Mouse (Mus musculus): ENCODE measurements around the gene Tubg2. TPM values are rescaled to one million over a fixed set of nuclear protein-coding genes. Genes with fewer than 3 reads are reported as not detected.
"Not testable (repeated sequence)": the region's sequence is repeated elsewhere in the genome, so short reads cannot be mapped to it uniquely, and the experiment has no call there.

The Tubg2 gene
- polyA plus RNA-seq, 1 experiment from 2014 or later: 4.1 TPM

DNA sequence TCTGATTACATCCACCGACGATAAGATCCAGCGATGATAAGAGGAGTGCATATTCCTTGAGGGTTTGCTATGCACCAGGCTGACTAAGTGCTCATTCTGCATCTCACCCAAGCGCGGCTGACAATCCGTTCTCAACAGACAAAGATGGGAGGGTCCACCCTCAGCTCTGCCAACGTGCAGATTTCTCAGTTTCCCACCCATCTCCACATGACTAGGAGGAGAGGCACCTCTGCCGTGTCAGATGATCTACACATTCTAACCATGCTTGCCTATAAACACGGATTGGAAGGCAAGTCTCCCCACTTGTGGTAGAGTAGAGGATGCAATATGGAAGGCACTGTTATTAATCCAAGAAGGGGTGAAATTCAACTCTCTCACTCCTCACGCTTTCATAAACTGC is 7.0 kb upstream of the Tubg2 start:
- peak overlapping the region; percentile 74; the same call in 1 of the 2 replicates for H3K27ac ChIP-seq (ENCODE audit: low read depth)
- no peak overlapping the region for H3K9ac ChIP-seq
- DNase-seq: no peak
- H3K4me1 ChIP-seq (ENCODE audit: insufficient read depth): 0 out of 2 replicates have a peak, but pooled peaks cover 4% of the 10 kb centered on the region
- no peaks in the 10 kb centered on the region for H3K36me3 ChIP-seq (ENCODE audit: insufficient read depth)
- no peak for TF ChIP-seq CTCF (IDR thresholded peaks at IDR 0.05; ENCODE audit: low read depth)
- ATAC-seq (ENCODE audit: insufficient read depth): no peak
- H3K9me3 ChIP-seq (ENCODE audit: low read depth, low read length): no peaks in the 10 kb centered on the region
- no peak overlapping the region for H3K4me3 ChIP-seq (ENCODE audit: low read depth, low read length)
- H3K4me2 ChIP-seq: no peak overlapping the region
- 64% methylated on average over 10 of the region's 10 CpGs for WGBS
- no peaks in the 10 kb centered on the region for H3K27me3 ChIP-seq (ENCODE audit: insufficient read depth, low read length)

DNA sequence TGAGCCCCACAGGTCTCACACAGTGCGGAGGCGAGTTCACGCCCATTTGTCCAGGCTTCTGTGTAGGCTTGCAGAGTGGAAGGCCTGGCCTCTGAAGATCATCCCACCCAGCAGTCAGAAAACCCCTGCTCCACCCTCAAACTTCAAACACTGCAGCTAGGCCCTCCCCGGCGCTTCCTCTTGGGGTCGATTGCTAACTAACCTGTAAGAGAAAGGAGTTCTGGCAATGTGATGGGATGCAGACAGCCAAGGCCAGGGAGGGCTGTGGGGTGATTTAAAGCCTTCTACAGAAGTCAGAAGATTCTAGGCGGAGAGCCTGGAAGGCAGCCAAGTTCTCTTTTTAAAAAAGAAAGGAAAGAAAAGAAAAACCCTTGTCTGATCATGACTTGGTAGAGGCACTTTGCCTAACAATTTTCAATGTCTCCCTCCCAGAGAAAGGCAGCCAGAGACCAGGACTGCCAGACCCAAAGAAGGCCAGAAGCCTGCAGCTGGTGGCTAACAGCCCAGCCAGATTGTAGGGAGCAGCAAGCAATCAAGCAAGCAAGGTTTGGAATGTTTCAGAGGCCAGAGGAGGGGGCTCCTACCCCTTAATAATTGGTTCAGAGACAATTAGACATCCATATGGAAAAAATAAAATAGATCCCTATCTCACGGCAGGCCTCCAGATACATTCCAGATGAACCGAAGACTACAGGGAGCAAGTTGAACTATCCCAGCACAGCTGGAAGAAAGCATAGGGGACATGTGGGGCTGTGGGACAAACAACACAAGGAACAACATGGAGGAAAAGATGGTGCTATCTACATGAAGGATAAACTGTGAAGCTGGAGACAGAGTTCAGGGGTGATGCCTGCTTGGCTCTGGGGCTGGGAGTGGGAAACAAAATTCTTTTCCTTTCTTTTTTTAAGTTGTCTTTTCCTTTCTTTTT is 6.3 kb upstream of the Tubg2 start:
- H3K9ac ChIP-seq: no peak overlapping the region

DNA sequence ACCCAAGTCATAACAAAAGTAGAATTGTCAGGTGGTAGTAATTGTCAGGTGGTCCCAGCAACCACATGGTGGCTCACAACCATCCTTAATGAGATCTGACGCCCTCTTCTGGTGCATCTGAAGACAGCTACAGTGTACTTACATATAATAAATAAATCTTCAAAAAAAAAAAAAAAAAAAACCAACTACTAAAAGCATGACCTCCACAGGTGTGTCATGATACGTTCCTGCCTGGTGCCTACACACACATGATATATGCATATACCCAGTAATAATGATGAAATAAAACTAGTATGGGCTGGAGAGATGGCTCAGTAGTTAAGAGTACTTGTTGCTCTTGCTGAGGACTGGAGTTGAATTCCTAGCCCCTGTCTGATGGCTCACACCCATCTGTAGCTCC is 4.6 kb upstream of the Tubg2 start:
- WGBS: 54% methylated on average over 2 of the region's 2 CpGs
- Histone ChIP-seq H3K36me3 (ENCODE audit: insufficient read depth) (no peaks in the 10 kb centered on the region), H3K9me3 (ENCODE audit: low read depth, low read length) (no peaks in the 10 kb centered on the region), H3K9ac (no peak overlapping the region), H3K4me2 (no peak overlapping the region), H3K4me1 (ENCODE audit: insufficient read depth) (0 out of 2 replicates have a peak, but pooled peaks cover 4% of the 10 kb centered on the region), H3K27ac (ENCODE audit: low read depth) (no peak overlapping the region), H3K4me3 (ENCODE audit: low read depth, low read length) (no peak overlapping the region), H3K27me3 (ENCODE audit: insufficient read depth, low read length) (no peaks in the 10 kb centered on the region)
- ATAC-seq (ENCODE audit: insufficient read depth): no peak
- TF ChIP-seq CTCF (IDR thresholded peaks at IDR 0.05; ENCODE audit: low read depth): no peak
- DNase-seq: no peak

More for the DNA sequence above, 6.3 kb upstream of the Tubg2 start:
- DNase-seq (peak; percentile 86), ATAC-seq (ENCODE audit: insufficient read depth) (peak; percentile 66)
- no peaks in the 10 kb centered on the region for H3K36me3 ChIP-seq (ENCODE audit: insufficient read depth)
- no peak for TF ChIP-seq CTCF (IDR thresholded peaks at IDR 0.05; ENCODE audit: low read depth)
- WGBS: 25% methylated on average over 9 of the region's 9 CpGs
- H3K27me3 ChIP-seq (ENCODE audit: insufficient read depth, low read length): no peaks in the 10 kb centered on the region
- 0 out of 2 replicates have a peak, but pooled peaks cover 4% of the 10 kb centered on the region for H3K4me1 ChIP-seq (ENCODE audit: insufficient read depth)
- H3K27ac ChIP-seq (ENCODE audit: low read depth): peak overlapping the region; percentile 74
- no peaks in the 10 kb centered on the region for H3K9me3 ChIP-seq (ENCODE audit: low read depth, low read length)
- no peak overlapping the region for H3K4me3 ChIP-seq (ENCODE audit: low read depth, low read length)
- H3K4me2 ChIP-seq: no peak overlapping the region

DNA sequence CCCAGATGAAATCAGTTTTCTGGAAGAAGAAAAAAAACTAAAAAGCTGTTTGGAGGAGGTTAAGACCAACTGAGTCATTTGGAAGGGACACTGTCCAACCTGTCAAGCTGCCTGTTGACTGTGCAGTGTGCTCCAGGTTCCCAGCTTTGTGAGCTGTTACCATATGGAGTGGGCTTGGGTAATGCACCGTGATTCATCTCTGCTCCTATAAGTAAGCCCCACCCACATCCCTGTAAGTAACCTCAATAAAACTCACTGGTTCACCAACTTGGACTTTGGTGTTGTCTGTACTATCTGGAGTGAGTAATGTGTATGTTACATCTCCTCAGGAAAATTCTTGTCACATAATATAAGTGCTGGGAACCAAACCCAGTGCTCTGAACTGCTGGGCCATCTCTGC is 2.9 kb upstream of the Tubg2 start:
- H3K27ac ChIP-seq (ENCODE audit: low read depth): no peak overlapping the region
- 74% methylated on average over 1 of the region's 1 CpGs for WGBS
- H3K4me1 ChIP-seq (ENCODE audit: insufficient read depth): 0 out of 2 replicates have a peak, but pooled peaks cover 4% of the 10 kb centered on the region
- H3K27me3 ChIP-seq (ENCODE audit: insufficient read depth, low read length): no peaks in the 10 kb centered on the region
- H3K4me2 ChIP-seq: no peak overlapping the region
- no peaks in the 10 kb centered on the region for H3K36me3 ChIP-seq (ENCODE audit: insufficient read depth)
- DNase-seq (no peak), ATAC-seq (ENCODE audit: insufficient read depth) (no peak)
- H3K9ac ChIP-seq: no peak overlapping the region
- no peaks in the 10 kb centered on the region for H3K9me3 ChIP-seq (ENCODE audit: low read depth, low read length)
- TF ChIP-seq CTCF (IDR thresholded peaks at IDR 0.05; ENCODE audit: low read depth): no peak
- H3K4me3 ChIP-seq (ENCODE audit: low read depth, low read length): no peak overlapping the region

DNA sequence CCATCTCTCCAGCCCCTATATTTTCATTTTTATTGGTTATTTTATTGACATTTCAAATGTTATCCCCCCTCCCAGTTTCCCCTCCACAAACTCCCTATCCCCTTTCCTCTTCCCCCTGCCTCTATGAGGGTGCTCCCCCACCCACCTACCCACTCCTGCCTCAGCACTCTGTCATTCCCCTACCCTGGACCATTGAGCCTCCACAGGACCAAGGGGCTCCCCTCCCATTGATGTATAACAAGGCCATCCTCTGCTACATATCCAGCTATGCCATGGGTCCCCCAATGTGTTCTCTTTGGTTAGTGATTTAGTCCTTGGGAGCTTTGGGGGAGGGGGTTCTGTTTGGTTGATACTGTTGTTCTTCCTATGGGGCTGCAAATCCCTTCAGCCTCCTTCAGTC is 1.1 kb upstream of the Tubg2 start:
- Histone ChIP-seq H3K4me2 (no peak overlapping the region), H3K9me3 (ENCODE audit: low read depth, low read length) (no peaks in the 10 kb centered on the region), H3K27ac (ENCODE audit: low read depth) (no peak overlapping the region), H3K4me1 (ENCODE audit: insufficient read depth) (no peaks in the 10 kb centered on the region), H3K27me3 (ENCODE audit: insufficient read depth, low read length) (no peaks in the 10 kb centered on the region), H3K4me3 (ENCODE audit: low read depth, low read length) (no peak overlapping the region), H3K36me3 (ENCODE audit: insufficient read depth) (no peaks in the 10 kb centered on the region), H3K9ac (no peak overlapping the region)
- ATAC-seq (ENCODE audit: insufficient read depth) (no peak), DNase-seq (no peak)
- no peak for TF ChIP-seq CTCF (IDR thresholded peaks at IDR 0.05; ENCODE audit: low read depth)

DNA sequence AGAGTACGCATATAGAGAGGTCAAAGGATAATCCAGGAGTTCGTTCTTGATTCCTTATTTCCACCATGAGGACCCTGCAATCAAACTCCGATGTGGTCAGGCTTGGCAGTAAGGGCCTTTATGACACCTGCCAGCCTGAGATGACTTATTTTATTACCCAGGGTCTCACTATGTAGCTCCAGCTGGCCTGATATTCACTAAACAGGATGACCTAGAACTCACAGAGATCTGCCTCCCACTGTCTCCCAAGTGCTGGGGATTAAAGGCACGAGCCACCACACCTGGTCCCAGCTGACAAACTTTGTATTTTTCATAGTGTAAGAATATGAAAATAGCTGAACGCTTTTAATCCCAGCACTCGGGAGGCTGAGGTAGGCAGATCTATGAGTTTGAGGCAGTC is 556 bp upstream of the Tubg2 start:
- H3K4me3 ChIP-seq (ENCODE audit: low read depth, low read length): no peak overlapping the region

DNA sequence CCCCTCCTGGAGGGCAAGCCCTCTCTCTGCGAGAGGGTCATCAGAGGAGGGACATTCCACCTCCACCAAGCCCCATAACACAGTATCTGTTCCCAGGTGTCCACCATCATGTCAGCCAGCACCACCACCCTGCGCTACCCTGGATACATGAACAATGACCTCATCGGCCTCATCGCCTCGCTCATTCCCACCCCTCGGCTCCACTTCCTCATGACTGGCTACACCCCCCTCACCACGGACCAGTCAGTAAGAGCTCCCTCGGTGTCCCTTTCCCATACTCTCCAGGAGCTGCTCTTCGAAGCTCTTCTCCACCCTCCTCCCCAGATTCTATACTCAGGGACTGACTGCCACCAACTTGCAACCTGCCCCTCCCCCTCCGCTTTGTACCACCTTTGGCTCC is 4.4 kb downstream of the Tubg2 start:
- ATAC-seq (ENCODE audit: insufficient read depth); H3K4me3 ChIP-seq (ENCODE audit: low read depth, low read length): not testable (repeated sequence)
- WGBS: 66% methylated on average over 5 of the region's 10 CpGs

More for the DNA sequence above, 556 bp upstream of the Tubg2 start:
- H3K4me1 ChIP-seq (ENCODE audit: insufficient read depth): no peaks in the 10 kb centered on the region
- DNase-seq (no peak), ATAC-seq (ENCODE audit: insufficient read depth) (no peak)
- no peaks in the 10 kb centered on the region for H3K9me3 ChIP-seq (ENCODE audit: low read depth, low read length)
- no peaks in the 10 kb centered on the region for H3K36me3 ChIP-seq (ENCODE audit: insufficient read depth)
- H3K27ac ChIP-seq (ENCODE audit: low read depth): no peak overlapping the region
- no peak for TF ChIP-seq CTCF (IDR thresholded peaks at IDR 0.05; ENCODE audit: low read depth)
- H3K27me3 ChIP-seq (ENCODE audit: insufficient read depth, low read length): no peaks in the 10 kb centered on the region
- H3K9ac ChIP-seq: no peak overlapping the region
- 0 out of 2 replicates have a peak overlapping the region, but pooled peaks have one; percentile 83 for H3K4me2 ChIP-seq
- WGBS: 64% methylated on average over 6 of the region's 6 CpGs

DNA sequence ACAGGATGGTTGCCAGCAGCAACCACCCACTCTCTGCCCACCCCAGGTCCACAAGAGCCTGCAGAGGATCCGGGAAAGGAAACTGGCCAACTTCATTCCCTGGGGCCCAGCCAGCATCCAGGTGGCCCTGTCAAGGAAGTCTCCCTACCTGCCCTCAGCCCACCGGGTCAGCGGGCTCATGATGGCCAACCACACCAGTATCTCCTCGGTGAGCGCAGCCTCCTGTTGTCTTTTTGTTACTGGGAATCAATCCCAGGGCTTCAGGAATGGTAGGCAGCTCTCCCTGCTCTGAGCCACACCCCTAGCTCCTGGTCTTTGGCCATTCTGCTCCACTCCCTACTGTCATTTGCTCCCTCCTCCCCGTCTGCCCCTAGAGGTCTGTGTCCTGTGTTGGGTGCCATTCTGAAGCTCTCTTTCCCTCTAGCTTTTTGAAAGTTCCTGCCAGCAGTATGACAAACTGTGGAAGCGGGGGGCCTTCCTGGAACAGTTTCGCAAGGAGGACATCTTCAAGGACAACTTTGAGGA is 5.3 kb downstream of the Tubg2 start:
- H3K36me3 ChIP-seq (ENCODE audit: insufficient read depth): peaks cover 48% of the 10 kb centered on the region
- peaks cover 26% of the 10 kb centered on the region for H3K27me3 ChIP-seq (ENCODE audit: insufficient read depth, low read length)
- 79% methylated on average over 6 of the region's 8 CpGs for WGBS
- not testable (repeated sequence) for ATAC-seq (ENCODE audit: insufficient read depth); H3K27ac ChIP-seq (ENCODE audit: low read depth); H3K9me3 ChIP-seq (ENCODE audit: low read depth, low read length); H3K4me1 ChIP-seq (ENCODE audit: insufficient read depth); H3K9ac ChIP-seq; H3K4me2 ChIP-seq; DNase-seq; H3K4me3 ChIP-seq (ENCODE audit: low read depth, low read length)

More for the DNA sequence above, 4.4 kb downstream of the Tubg2 start:
- not testable (repeated sequence) for H3K4me1 ChIP-seq (ENCODE audit: insufficient read depth); H3K9ac ChIP-seq; H3K27ac ChIP-seq (ENCODE audit: low read depth); DNase-seq; H3K9me3 ChIP-seq (ENCODE audit: low read depth, low read length); H3K4me2 ChIP-seq
- peaks cover 18% of the 10 kb centered on the region for H3K27me3 ChIP-seq (ENCODE audit: insufficient read depth, low read length)
- H3K36me3 ChIP-seq (ENCODE audit: insufficient read depth): peaks cover 40% of the 10 kb centered on the region
